Mouse (Mus musculus) heart, postnatal 14 days (tissue): ENCODE results near the gene Btbd35f26. TPM values are rescaled to one million over a fixed set of nuclear protein-coding genes. Genes with fewer than 3 reads are reported as not detected.
"Not testable (repeated sequence)": the region's sequence is repeated elsewhere in the genome, so short reads cannot be mapped to it uniquely, and the experiment has no call there.

Source experiments
- DNase-seq, 2 experiments: peaks; one replicate each; pipeline ENCODE4 v3.0.0; 2021 to 2022
- intact Hi-C: fragments of 180-260 bp; cut with DNase I; formaldehyde crosslinking; loops from one replicate; pipeline ENCODE4 v1.15.1; 2025
- long read RNA-seq, 2 experiments: library from polyadenylated mRNA; stranded (forward); transcript quantifications; one replicate each; pipeline ENCODE4 v2.0.0; 2021
- total RNA-seq, 2 experiments: library from RNA; stranded (reverse); gene quantifications; 2 replicates each; pipeline ENCODE4 v1.2.3; 2021

The Btbd35f26 gene
- total RNA-seq, result not detected
- long read RNA-seq, experiment 1, result 0 reads
- long read RNA-seq, experiment 2, result 0 reads

DNA sequence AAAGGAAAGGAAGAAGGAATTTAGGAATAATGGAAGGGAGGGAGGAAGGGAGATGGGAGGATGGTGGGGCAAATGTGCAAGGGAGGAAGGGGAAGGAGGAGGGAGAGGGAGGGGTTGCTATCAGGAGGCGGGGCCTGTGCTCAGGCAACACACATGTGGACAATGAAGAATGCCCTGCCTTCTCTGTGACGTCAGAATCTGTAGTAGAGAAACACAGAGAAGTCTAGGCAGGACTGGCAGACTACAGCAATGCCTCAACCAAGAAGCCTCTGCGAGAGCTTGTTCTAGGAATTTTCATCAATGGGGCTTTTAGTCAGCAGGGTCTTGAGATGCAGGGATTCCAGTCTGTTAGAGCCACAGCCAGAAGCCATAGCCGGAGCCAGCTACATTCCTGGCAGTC lies at the start of gene Btbd35f26:
Btbd35f26 (plus strand) TSS at position 301 of the 400 bp plus-strand sequence.
- intact Hi-C loops, DNase-seq: not testable (repeated sequence)

DNA sequence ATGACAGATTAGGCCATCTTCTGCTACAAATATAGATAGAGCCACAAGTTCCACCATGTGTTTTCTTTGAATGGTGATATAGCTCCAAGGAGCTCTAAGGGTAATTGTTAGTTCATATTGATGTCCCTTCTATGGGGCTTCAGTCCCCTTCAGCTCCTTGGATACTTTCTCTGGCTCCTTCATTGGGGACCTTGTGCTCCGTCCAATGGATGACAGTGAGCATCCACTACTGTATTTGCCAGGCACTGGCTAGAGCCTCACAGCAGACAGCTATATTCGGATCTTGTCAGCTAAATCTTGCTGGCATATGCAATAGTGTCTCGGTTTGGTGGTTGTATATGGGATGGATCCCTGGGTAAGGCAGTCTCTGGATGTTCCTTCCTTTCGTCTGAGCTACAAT lies 5.7 kb downstream of the Btbd35f26 start:
- peak in 1 of 2 experiments; percentile 1 for DNase-seq
- intact Hi-C loops, result not testable (repeated sequence)

DNA sequence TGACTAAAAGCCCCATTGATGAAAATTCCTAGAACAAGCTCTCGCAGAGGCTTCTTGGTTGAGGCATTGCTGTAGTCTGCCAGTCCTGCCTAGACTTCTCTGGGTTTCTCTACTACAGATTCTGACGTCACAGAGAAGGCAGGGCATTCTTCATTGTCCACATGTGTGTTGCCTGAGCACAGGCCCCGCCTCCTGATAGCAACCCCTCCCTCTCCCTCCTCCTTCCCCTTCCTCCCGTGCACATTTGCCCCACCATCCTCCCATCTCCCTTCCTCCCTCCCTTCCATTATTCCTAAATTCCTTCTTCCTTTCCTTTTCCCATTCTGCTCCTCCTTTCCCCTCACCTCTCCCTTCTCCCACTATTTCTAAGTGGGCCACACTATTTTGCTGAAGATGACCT lies 47.6 kb downstream of the Btbd35f26 start, which contains the start of gene Btbd35f19:
Btbd35f19 (minus strand) TSS at position 101 of the 400 bp plus-strand sequence.
- intact Hi-C loops, DNase-seq: not testable (repeated sequence)

Other genes with a start within 250 kb of the Btbd35f26 start
- not detected for gene Btbd35f29, start 218.8 kb upstream of the Btbd35f26 start, total RNA-seq
- gene Spin2f, start 82.6 kb upstream of the Btbd35f26 start, total RNA-seq, result not detected
- not detected for gene Btbd35f19, start 47.5 kb downstream of the Btbd35f26 start, total RNA-seq
- gene Gm21883, start 237.8 kb downstream of the Btbd35f26 start, total RNA-seq, result not detected